Mouse (Mus musculus) liver, embryonic 14.5 days (tissue): Measurements from ENCODE around the gene Pglyrp2. TPM values are rescaled to one million over a fixed set of nuclear protein-coding genes. Genes with fewer than 3 reads are reported as not detected.

Source experiments
- ATAC-seq: fragments of 200-750 bp; cut with Nextera tagmentation; 2 replicates; pipeline ENCODE4 v1.8.0; 2017; ENCODE audit warnings: moderate number of reproducible peaks, mild to moderate bottlenecking, moderate library complexity; ENCODE audit not compliant: insufficient read depth
- DNase-seq, 3 experiments: peaks; one replicate each; pipeline ENCODE4 v3.0.0-alpha.2; 2012 to 2013; ENCODE audit warnings: low read depth in 3 of 3, low spot score in 3 of 3
- H3K27ac ChIP-seq: fragments of 300-500 bp; sonication (generic); 2 replicates; pipeline ENCODE4 v1.5.1; 2014; ENCODE audit warnings: moderate library complexity, mild to moderate bottlenecking, control low read depth, inconsistent platforms
- H3K27me3 ChIP-seq: fragments of 300-500 bp; sonication (generic); 2 replicates; pipeline ENCODE4 v1.6.1; 2014; ENCODE audit warnings: mild to moderate bottlenecking, low read length, moderate library complexity; ENCODE audit not compliant: control insufficient read depth, insufficient read depth
- H3K36me3 ChIP-seq: fragments of 300-500 bp; sonication (generic); replicated peaks from 2 replicates; pipeline ENCODE4 v1.6.1; 2014; ENCODE audit warnings: low read depth; ENCODE audit not compliant: control insufficient read depth, insufficient read depth
- H3K4me1 ChIP-seq, 2 experiments: fragments of 200-500 bp in 1 of 2; fragments of 300-500 bp in 1 of 2; sonication (generic) in 1 of 2; replicated peaks; 2 replicates each; pipeline ENCODE4 v1.6.1; 2012 to 2014; ENCODE audit warnings: antibody characterized with exemption in 1 of 2, inconsistent platforms in 1 of 2, low read length in 1 of 2; ENCODE audit not compliant: control insufficient read depth in 2 of 2, insufficient read depth in 2 of 2
- H3K4me2 ChIP-seq: fragments of 300-500 bp; sonication (generic); 2 replicates; pipeline ENCODE4 v1.6.1; 2014; ENCODE audit warnings: low read depth, mild to moderate bottlenecking, control low read depth, moderate library complexity
- H3K4me3 ChIP-seq, 2 experiments: fragments of 200-500 bp in 1 of 2; fragments of 300-500 bp in 1 of 2; sonication (generic) in 1 of 2; 2 replicates each; pipeline ENCODE4 v1.5.1; 2012 to 2014; ENCODE audit warnings: low read depth in 2 of 2, low read length in 2 of 2, mild to moderate bottlenecking in 2 of 2, control low read depth in 1 of 2, inconsistent platforms in 1 of 2, moderate library complexity in 1 of 2; ENCODE audit not compliant: insufficient read depth in 1 of 2
- H3K9ac ChIP-seq: fragments of 300-500 bp; sonication (generic); replicated peaks from 2 replicates; pipeline ENCODE4 v1.6.1; 2014; ENCODE audit warnings: mild to moderate bottlenecking, control low read depth, moderate library complexity
- H3K9me3 ChIP-seq: fragments of 300-500 bp; sonication (generic); 2 replicates; pipeline ENCODE4 v1.6.1; 2016; ENCODE audit warnings: low read length, mixed read lengths; ENCODE audit not compliant: control insufficient read depth
- CTCF ChIP-seq: IDR thresholded peaks from 2 replicates; pipeline ENCODE4 v1.5.1; 2016; ENCODE audit warnings: antibody characterized with exemption, low read depth, control low read depth
- EP300 ChIP-seq: IDR thresholded peaks from 2 replicates; pipeline ENCODE4 v1.6.1; 2016; ENCODE audit warnings: antibody characterized with exemption, low read depth
- WGBS: fragments of 180-500 bp; shearing (Covaris S2); extraction: QIAGEN DNeasy Blood & Tissue Kit; methylation state at CpG from one replicate; pipeline ENCODE4 v1.1.7; 2014; ENCODE audit not compliant: insufficient replicate concordance; 5-methylcytosine and 5-hydroxymethylcytosine counted together
- polyA plus RNA-seq, 2 experiments: library from polyadenylated mRNA; depleted of rRNA in 1 of 2; stranded (reverse) in 1 of 2; unstranded in 1 of 2; fragments of >200 nt; fragmentation: Nextera tagmentation in 1 of 2; extraction: Ambion mirVana in 1 of 2; gene quantifications; 2 replicates each; pipeline versions ENCODE4 v1.2.1 to v1.2.3; 2012 to 2014

Pglyrp2 gene
- polyA plus RNA-seq, 2 experiments, result 4.0 to 5.7 TPM

DNA sequence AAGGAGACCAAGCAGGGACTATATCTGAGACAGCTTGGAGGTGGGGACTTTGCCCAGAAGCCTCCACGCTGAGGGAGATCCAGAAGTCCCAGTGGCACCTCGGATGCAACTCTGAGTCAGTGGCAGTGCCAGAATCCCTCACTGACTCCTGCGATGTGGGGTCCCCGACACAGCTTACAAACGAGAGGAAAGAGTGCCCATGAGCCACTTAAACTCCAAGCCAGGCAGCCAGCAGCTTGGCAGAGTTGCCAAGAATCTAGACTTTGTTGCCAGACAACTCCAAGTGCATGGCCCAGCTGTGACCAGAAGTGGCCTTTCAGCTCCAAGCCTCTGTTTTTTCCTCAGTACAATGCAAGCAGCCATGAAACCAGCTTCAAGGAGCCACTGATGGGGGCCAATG lies 40.3 kb downstream of the Pglyrp2 start:
- no peak overlapping the region for H3K9ac ChIP-seq
- WGBS, result 67% methylated on average over 5 of the region's 5 CpGs
- ATAC-seq, result no peak
- H3K36me3 ChIP-seq, result no peaks in the 10 kb centered on the region; the same call in 1 of the 2 replicates
- TF ChIP-seq EP300 (no peak), CTCF (no peak)
- H3K27ac ChIP-seq, result no peak overlapping the region
- no peaks in the 10 kb centered on the region for H3K9me3 ChIP-seq
- H3K4me1 ChIP-seq, result peaks cover 8 to 10% of the 10 kb centered on the region in 2 experiments
- no peak overlapping the region for H3K4me3 ChIP-seq
- no peak for DNase-seq
- H3K4me2 ChIP-seq, result no peak overlapping the region
- no peaks in the 10 kb centered on the region for H3K27me3 ChIP-seq

DNA sequence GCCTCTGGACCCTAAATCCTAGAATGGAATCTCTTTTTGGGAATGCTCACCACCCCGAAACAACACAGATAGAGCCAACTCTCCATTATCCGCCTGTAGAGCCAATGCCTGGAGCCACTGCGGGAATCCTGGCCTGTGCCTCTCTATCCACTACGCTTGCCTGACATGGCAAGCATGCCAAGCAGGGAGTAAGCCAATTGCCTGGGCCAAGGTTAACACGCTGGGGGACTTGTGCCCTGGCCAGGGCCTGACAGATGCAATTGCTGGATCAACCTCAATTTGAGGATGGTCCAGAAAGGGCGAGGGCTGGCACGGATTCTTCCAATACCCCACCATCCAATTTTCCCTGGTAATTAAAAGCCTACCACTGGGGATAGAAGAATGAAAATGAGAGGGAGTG lies 41.4 kb downstream of the Pglyrp2 start:
- H3K4me1 ChIP-seq, result no peaks in the 10 kb centered on the region
- no peak for TF ChIP-seq EP300
- TF ChIP-seq CTCF, result no peak
- ATAC-seq, result no peak

DNA sequence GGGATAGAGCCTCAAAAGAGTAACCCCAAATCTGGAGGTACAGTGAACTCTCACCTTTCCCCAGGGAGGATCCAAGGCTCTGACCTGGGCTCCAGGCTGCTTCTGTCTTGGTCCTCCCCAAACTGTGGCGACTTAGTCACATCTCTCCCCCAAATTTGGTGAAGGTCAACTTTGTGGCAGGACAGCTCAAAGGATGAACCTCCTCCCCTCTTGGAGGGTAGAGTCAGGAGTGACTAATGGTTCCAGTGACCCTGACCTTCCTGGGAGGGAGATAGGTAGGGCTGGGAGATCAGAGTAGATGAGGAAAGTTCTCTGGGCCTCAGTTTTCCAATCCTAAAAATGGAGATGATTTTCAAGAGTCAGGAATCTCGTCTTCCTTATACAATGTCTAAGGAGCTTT lies 45.2 kb downstream of the Pglyrp2 start:
- TF ChIP-seq EP300 (no peak), CTCF (no peak)
- no peaks in the 10 kb centered on the region; the same call in none of the 2 replicates for H3K36me3 ChIP-seq
- H3K9ac ChIP-seq, result no peak overlapping the region
- H3K27ac ChIP-seq, result no peak overlapping the region
- peaks cover 11 to 12% of the 10 kb centered on the region in 2 experiments for H3K4me1 ChIP-seq
- no peaks in the 10 kb centered on the region for H3K27me3 ChIP-seq
- no peak for DNase-seq
- WGBS, result 51% methylated on average over 2 of the region's 2 CpGs
- no peak for ATAC-seq
- H3K4me3 ChIP-seq, result no peak overlapping the region
- no peaks in the 10 kb centered on the region for H3K9me3 ChIP-seq
- no peak overlapping the region for H3K4me2 ChIP-seq

More for the DNA sequence above, 41.4 kb downstream of the Pglyrp2 start:
- Histone ChIP-seq H3K27ac (no peak overlapping the region), H3K27me3 (no peaks in the 10 kb centered on the region), H3K9me3 (no peaks in the 10 kb centered on the region), H3K4me3 (no peak overlapping the region), H3K4me2 (no peak overlapping the region), H3K9ac (no peak overlapping the region), H3K36me3 (no peaks in the 10 kb centered on the region; the same call in 1 of the 2 replicates)
- DNase-seq, result no peak
- 83% methylated on average over 7 of the region's 7 CpGs for WGBS

DNA sequence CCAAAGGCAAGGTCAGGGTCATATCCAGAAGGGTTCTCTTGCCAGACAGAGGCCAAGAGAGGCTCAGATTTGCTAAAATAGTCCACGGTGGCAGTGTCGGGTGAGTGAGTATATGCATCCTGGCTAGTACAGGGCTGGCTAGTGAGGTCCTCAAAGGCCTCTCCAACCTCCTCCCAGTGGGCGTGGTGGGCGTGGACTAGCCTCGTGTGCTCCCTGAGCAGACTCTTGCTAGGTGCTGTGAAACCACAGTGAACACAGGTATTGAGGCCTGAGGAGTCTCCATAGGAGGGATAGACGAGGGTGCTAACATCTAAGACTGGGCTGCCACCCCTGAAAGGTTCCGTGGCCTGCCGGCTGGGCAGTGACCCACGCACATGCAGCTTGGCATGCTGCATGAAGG lies 46.8 kb downstream of the Pglyrp2 start:
- H3K4me3 ChIP-seq, result no peak overlapping the region
- TF ChIP-seq EP300 (no peak), CTCF (no peak)
- peak overlapping the region; percentile 11; the same call in 1 of the 2 replicates for H3K4me2 ChIP-seq
- 57% methylated on average over 9 of the region's 9 CpGs for WGBS
- H3K27ac ChIP-seq, result no peak overlapping the region
- no peaks in the 10 kb centered on the region for H3K9me3 ChIP-seq
- no peaks in the 10 kb centered on the region; the same call in none of the 2 replicates for H3K36me3 ChIP-seq
- DNase-seq, result no peak
- H3K27me3 ChIP-seq, result no peaks in the 10 kb centered on the region
- peak; percentile 68 for ATAC-seq
- H3K4me1 ChIP-seq, result peaks cover 11 to 12% of the 10 kb centered on the region in 2 experiments
- no peak overlapping the region for H3K9ac ChIP-seq

DNA sequence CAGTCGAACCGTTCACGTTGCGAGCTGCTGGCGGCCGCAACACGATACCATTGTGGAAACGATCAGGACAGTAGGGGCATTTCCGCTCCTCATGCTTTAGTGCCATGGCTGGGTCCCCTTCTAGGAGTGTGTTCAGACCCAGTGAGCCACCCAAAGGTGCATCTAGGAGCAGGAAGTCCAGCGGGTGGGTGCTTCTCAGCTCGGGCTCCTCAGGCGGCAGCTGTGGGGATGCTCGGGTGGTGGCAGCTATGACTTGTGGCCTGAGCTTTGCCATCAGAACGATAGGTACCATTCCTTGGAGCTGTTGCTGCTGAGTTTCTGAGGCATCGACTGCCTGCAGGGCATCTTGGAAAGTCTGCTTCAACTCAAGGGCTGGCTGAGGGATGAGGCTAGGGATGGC lies 47.5 kb downstream of the Pglyrp2 start:
- H3K9ac ChIP-seq, result no peak overlapping the region
- no peak overlapping the region for H3K4me3 ChIP-seq
- DNase-seq, result no peak
- TF ChIP-seq CTCF (no peak), EP300 (no peak)
- WGBS, result 77% methylated on average over 15 of the region's 15 CpGs
- H3K4me1 ChIP-seq, result peaks cover 11 to 12% of the 10 kb centered on the region in 2 experiments
- ATAC-seq, result peak; percentile 18; the same call in 1 of the 2 replicates
- no peaks in the 10 kb centered on the region; the same call in none of the 2 replicates for H3K36me3 ChIP-seq
- H3K9me3 ChIP-seq, result no peaks in the 10 kb centered on the region
- no peaks in the 10 kb centered on the region for H3K27me3 ChIP-seq
- no peak overlapping the region for H3K27ac ChIP-seq
- no peak overlapping the region for H3K4me2 ChIP-seq
